Mouse (Mus musculus) CH12.LX (cell line): ENCODE measurements around the gene Anks1b.

Experiments
- CTCF ChIP-seq, 2 experiments: IDR thresholded peaks in 1 of 2; conservative IDR thresholded peaks in 1 of 2; 2 replicates each; pipeline ENCODE4 v1.5.1; 2011 to 2012; ENCODE audit warnings: low read depth in 2 of 2, low read length in 2 of 2, improper control_type of control experiment in 1 of 2, inconsistent platforms in 1 of 2, mild to moderate bottlenecking in 1 of 2, moderate library complexity in 1 of 2
- POLR2A ChIP-seq: IDR thresholded peaks from 2 replicates; pipeline ENCODE4 v1.6.1; 2011; ENCODE audit warnings: low read depth, mild to moderate bottlenecking, improper control_type of control experiment, low read length
- RCOR1 ChIP-seq: conservative IDR thresholded peaks from 2 replicates; pipeline ENCODE4 v1.6.1; 2012; ENCODE audit warnings: low read depth, mild to moderate bottlenecking, inconsistent platforms, low read length, improper control_type of control experiment

- no peak for TF ChIP-seq RCOR1
- no peak for TF ChIP-seq POLR2A
- TF ChIP-seq CTCF (conservative IDR thresholded peaks at IDR 0.05 in 1 of 2, IDR thresholded peaks at IDR 0.05 in 1 of 2; ENCODE audit: low read depth in 2 of 2, low read length in 2 of 2): no peak
Observed at GRCm38 (mm10) chr10:90724931-90725330, 851.6 kb downstream of the Anks1b start.
